Mouse (Mus musculus): Measurements from ENCODE around the gene Ube2d1. TPM values are rescaled to one million over a fixed set of nuclear protein-coding genes. Genes with fewer than 3 reads are reported as not detected.

The Ube2d1 gene
- total RNA-seq, 2 experiments from 2014 or later = 70.3 to 79.7 TPM

DNA sequence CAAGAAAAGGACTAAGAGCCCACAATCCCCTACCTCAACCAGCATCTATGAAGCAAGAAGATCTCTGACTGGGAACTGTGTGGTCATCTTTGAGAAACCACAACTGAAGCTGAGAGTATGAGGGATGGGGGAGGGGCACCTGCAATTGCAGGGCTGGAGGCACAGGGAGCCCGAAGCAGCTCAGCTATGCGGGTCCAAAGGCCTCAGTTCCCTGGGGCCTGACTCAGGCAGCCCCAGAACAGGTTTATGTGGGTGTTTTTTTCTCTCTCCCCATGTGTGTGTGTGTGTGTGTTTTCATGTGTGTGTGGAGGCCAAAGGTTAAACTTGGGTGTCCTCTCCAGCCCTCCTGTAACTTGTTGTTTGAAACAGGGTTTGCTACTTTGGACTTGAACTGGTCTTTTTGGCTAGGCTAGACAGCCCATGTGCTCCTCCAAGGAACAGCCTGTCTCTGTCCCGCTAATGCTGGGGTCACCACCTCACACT, 6.2 kb upstream of the Ube2d1 start:
- no peak for DNase-seq (ENCODE audit: low spot score in 2 of 2)

DNA sequence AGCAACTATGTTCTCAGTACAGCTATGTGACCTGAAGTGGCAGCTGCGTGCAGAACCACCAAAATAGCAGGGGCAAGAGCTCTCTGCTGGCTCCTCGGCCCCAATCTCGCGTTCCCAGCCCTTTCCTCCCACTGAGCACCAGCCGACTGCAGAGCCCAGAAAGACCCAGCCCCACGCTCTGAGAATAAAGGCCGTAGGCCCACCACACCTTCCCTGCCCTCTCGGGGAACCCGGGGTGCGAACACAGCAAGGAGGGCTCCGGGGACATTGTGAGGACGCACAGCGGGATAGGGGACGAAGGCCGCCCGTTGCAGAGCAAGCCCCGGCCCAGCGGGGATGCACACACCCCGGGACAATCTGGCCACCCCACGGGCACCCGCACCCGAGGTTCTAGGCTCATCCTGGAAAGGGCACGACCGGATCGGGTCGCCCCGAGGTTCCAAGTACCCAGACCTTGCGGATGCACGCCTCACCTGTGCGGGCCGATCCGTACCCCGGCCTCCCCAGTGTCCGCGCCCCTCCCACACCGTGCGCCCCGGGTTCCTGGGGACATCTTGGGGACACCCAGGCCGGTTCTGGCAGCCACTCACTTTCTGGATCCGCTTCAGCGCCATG, 444 bp downstream of the Ube2d1 start:
- no peak for DNase-seq (ENCODE audit: low spot score in 2 of 2)

DNA sequence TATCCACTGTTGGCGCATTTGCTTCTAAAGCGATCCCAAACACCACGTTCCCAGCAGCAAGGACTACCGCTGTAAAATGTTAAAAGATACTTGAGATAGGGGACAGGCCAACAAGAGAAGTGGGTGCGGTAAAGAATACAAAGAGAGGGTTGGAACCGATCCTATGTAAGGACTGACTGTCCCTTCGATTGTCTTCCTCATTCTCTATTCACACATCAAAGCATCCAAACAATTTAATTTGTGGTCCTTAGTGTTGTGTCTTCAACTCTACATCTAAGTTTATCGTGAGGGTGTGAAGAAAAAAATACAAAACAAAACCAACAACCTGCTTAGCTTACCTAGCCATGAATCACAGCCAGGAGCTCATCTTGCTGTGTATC, 941 bp downstream of the Ube2d1 start:
- DNase-seq (ENCODE audit: low spot score in 2 of 2) = no peak

DNA sequence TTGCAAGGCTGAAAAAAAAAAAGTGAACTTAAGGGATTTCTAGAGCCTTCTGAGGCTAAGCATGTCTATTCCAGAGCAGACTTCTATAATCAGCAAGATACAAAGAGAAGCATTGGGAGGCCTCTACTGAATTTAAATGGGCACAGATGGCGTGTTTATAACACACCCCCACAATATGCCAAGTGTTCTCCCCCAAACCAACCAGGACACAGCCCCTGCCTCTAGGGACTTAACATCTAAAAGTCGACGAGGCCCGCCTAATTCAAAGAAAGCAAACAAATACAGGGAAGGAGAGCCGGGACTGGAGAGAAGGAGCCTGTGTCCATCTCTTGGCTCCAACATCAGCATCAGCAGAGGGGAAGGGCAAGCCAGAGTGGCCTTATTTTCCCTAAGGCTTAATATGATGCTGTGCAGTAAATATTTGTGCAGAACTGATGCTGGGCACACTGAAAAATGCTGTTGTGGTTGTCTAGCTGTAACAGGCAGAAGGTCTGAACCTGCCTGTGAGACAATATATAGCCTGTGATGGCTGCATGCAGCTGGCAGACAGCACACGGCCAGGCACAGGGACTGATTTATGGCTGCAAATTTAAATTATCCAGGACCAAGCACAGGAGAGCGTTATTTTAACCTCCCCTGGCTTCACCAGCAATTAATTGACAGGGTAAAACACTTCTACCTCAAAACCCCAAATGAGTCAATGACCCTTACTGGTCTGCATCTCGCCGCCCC, 11.9 kb downstream of the Ube2d1 start:
- peak; percentile 23 to 45 for DNase-seq (ENCODE audit: low spot score in 2 of 2)

DNA sequence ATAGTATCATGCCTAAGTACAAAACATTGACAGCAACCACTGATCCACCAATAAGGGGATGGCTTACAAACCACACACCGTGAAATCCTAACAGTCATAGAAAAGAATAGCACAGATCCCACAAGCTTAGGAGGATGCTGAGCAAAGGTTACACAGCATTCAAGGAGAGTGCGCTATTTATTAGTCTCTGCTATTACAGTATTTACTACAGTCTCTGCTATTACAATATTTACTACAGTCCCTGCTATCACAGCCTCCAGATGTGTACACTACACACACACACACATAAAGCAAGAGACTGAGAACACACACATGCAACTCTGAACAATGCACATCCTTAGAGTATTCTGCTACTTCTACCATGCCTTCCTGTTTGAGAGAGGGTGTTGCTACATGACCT, 17.1 kb downstream of the Ube2d1 start:
- no peak for DNase-seq (ENCODE audit: low spot score in 2 of 2)

DNA sequence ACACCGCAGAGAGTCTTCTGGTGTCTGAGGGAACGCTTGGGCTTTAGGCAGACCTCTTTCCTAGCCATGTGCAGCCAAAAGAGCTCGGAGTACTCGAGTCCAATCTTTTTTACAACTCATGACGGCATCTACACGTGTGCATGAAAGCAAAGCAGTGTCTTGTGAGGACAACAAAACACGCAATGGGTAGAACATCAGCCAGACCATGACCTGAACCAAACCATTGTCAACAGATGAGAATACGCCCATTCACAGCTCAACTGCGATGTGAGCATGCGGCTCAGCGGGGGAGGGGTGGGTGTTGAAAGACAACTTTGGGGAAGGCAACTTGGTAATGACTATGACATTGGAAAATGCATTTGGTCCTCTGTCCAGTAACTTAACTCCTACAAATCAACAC, 17.6 kb downstream of the Ube2d1 start:
- no peak for DNase-seq (ENCODE audit: low spot score in 2 of 2)

DNA sequence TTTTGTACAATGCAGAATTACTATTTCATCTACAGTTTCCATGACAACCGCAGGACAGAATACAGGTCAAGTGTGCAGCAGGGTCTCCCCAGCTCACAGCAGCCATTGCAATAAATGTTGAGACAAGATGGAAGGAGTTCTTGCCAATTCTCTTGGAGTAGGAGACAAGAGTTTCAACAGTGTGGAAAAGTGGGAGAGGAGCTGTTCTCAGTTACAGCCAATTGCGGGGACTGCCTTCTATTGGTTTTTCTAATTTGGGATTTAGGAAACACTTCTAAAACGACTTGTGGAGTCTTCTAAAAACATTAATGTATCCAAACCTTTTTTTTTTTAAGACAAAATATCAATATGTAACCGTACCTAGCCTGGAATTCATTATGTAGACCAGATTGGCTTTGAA, 20.0 kb downstream of the Ube2d1 start:
- no peak for DNase-seq (ENCODE audit: low spot score in 2 of 2)

DNA sequence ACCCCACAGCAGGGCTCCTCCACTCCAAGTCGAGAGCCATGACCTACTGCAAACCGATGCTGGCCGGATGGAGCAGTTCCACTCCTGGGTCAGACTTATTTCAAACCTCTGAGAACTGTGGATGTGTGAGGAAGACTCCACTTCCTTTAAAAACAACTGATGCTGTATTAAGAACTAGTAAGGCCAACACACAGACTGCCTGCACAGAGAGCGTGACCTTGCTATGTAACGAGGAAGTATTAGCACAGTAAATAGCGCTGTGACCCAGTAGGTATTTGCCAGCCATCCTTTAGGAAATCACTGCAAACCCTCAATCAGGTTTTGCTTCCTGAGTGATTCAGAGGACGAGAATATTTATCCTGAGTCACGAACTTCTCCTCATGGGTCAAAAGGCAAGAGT, 23.4 kb downstream of the Ube2d1 start:
- DNase-seq (ENCODE audit: low spot score in 2 of 2) = no peak

DNA sequence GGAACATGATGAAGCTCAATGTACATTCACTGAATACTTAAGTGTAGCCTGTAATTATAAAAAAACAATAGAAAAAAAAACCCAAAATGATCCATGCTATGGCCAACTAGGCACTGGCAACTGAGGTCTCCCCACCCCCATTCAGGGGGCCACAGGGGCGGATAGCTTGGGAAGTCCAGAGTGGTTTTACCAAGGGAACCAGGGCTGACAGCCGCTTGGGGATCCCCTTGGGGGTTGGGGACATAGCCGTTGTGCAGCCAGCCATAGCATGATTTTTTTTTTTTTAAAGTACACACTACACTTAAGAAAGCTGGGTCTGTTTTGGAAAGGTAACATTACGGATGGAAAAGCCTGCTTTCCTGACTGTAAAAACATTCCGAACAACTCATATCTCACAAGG, 26.1 kb downstream of the Ube2d1 start:
- DNase-seq (ENCODE audit: low spot score in 2 of 2) = no peak

DNA sequence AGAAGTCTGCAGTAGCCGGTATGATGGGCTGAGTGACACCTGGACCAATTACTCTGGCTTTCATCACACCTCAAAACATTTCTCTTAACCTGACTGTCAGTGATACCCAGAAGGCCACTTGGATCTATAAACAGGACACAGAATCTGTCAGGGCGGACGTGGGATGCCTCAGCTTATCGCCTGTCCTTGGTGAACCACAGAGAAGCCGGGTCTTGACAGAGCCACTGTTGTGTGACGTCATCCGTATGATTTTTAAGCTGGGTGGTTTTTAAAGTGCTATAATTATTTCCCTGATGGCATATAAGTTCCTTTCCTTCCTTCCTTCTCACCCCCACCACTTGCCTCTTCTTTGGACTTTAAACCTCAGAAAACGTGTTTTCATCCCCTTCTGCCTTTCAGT, 26.5 kb downstream of the Ube2d1 start:
- no peak for DNase-seq (ENCODE audit: low spot score in 2 of 2)

DNA sequence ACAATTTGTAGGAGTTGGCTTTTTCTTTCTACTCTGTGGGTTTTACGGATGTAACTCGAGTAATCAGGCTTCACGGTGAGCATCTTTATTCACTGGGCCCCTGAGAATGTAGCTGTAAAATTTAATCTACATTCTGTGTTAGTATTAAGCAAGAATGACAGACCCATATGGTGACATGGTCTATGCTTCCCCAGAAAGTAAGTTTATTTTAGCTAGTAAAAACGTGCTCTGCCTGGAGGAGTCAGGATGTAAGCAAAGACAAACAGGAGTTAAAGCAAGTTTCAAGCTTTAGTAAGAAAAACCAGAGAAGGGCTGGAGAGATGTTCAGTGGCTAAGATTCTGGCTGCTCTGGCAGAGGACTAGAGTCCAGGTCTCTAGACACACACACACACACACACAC, 31.9 kb downstream of the Ube2d1 start:
- no peak for DNase-seq (ENCODE audit: low spot score in 2 of 2)

DNA sequence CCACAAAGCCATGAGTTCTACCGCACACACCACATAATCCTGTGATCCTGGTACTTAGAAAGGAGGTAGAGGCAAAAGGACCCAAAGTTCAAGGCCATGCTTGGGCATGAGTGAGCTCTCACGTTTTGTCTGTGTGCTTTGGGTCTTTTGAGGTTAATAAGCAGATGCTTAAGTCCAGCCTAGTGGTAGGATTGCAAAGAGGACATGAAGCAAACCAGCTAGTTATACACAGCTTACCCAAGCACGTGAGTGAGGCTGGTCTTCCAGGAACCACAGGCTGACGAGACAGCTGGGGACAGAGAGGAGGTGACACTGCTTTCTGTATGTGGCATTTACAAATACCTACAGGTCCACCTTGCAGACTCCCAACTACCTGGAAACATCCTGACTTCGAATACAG, 32.6 kb downstream of the Ube2d1 start:
- no peak for DNase-seq (ENCODE audit: low spot score in 2 of 2)

DNA sequence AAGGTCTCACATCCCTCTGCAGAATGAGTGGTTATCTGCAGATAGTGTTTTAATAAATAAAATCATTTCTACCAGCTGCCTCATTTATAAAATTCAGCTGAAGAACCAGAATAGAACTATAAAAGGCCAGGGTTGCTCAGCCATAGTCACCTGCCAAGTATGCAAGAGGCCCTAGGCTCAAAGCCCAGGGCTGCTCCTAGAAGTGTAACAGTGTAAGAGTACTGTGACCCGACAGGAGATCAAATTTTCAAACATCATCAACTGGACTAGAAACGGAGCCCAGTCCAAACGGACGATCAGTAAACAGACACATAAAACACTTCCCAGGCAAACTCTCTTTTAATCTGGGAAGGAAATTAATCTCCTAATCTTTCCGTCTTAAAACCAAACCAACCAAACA, 33.2 kb downstream of the Ube2d1 start:
- DNase-seq (ENCODE audit: low spot score in 2 of 2) = no peak

DNA sequence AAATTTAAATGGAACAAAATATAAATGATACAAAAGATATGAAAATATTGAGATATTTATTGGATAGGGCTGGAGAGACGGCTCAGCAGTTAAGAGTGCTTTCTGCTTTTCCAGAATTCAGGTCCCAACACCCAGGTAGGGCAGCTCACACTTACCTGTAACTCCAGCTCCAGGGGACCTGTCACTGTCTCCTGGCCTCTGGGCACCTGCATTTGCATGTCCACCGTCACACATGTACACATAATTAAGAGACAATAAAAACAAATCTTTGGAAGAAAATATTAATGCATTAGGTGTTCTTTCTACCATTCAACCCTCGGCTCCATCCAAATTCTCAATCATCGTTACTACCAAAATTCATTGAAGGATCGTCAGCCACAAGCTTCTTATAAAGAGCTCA, 33.8 kb downstream of the Ube2d1 start:
- no peak for DNase-seq (ENCODE audit: low spot score in 2 of 2)

DNA sequence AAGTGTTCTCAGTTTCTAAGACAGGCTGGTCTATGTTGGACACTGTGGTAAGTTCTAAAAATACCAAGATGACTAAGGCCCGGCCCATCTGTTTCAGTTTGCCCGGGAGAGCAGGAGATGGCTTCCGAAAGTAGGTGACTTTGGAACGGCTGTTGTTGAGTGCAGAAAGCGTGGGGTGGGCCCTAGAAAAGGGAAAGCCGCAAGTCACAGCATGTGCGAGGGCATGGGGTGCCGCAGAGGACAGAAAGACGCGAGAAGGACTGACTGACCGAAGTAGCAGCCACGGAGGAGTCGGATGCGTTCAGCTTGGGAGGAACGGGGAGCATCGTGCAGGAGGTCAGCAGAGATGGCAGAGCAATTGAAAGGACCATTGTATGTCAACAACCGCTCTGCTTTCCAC, 34.6 kb downstream of the Ube2d1 start:
- peak in 1 of 2 experiments; percentile 36 for DNase-seq (ENCODE audit: low spot score in 2 of 2)

DNA sequence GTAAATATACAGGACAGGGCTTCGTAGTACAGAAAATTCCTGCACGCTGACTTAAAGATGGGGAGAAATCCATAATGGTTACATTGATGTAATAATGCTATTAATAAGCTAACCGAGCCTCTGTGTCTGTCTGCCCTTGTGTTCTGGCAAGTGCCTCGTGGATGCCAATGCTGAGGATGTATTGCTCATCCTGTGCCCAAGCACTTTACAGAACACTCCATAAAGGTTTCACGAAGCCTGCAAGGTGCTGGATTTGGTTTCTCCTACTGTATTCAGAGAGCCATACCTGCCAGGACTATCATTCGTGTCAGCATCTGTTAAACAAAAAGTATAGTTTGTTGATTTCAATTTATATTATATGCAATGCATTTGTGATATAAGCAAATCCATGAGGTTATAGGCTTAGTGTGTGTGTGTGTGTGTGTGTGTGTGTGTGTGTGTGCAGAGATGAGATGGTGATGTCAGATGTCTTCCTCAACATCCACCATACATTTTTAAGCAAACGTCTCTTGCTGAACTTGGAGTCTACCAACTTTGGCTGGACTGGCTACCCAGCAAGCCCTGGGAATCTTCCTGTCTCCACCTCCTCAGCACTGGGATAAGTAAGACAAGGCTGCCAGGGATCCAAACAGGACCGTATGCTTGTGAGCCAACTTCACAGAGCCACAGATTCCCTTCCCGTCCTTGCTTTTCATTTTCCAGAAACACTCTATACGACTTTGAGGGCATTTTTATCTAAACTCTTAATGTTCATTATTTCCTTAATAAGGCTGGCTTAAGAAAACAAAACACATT, 35.8 kb downstream of the Ube2d1 start:
- no peak for DNase-seq (ENCODE audit: low spot score in 2 of 2)

DNA sequence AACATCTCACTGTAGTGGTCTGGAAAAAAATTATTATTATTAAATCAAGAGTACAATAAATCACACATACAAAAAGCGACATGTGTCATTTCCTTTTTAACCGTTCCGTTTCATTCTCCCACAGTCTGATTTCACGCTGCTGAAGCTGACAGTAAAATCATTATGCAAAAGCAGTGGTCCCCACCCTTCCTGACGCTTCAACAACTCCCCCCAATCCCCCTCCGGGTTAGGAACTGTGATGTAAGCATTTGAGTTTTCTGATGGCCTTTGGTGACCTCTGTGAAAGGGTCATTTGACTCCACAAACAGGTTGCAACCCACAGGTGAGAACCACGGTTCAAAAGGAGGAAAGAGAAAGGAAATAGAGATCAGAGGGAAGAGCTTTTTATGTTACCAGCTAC, 38.1 kb downstream of the Ube2d1 start:
- no peak for DNase-seq (ENCODE audit: low spot score in 2 of 2)

DNA sequence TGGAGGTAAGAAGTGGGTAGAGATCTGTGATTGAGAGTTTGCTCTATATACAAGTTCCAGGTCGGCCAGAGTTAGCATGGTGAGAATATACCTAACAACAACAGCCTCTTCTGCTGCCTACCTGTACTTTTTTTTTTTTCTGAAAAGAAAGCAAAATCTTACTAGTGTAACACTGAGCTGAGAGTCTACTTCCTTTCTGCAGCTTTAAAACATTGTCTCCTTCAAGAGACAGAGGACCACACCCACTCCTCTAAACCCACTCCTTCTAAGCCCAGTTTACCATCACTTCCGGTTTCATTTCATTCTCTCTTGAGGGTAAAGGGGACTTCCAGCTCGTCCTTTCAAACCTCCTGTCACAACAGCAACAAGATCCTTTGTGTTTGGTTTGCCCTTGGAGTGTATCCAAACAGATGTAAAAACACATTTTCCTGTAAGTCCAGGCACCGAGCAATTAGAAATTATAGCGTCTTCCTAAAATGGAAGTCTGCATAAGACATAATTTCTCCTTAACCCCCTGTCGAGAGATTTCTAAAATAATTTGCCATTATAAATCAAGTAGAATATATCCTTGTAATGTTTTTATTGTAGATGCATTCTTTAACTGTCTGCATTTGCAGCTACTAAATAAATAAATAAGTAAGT, 45.5 kb downstream of the Ube2d1 start:
- DNase-seq (ENCODE audit: low spot score in 2 of 2) = no peak

DNA sequence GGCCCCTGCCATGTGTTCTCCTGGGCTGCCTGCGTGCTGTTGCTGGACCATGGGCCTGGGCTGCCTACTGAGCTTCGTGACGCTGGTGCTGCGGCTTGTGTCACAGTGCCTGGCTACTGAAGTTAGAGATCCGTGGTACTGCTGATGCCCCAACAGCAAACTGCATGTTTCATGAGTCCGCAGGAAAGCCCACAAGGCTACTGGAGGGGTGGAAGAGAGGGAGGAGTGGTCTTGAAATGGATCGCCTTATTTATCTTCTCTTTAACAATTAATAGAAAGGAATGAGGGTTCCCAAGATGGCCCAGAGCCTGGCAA, 46.9 kb downstream of the Ube2d1 start, which contains the start of gene Tfam:
Gene Tfam (minus strand): TSS at position 41 of the 315 bp plus-strand sequence.
- DNase-seq (ENCODE audit: low spot score in 2 of 2) = no peak

DNA sequence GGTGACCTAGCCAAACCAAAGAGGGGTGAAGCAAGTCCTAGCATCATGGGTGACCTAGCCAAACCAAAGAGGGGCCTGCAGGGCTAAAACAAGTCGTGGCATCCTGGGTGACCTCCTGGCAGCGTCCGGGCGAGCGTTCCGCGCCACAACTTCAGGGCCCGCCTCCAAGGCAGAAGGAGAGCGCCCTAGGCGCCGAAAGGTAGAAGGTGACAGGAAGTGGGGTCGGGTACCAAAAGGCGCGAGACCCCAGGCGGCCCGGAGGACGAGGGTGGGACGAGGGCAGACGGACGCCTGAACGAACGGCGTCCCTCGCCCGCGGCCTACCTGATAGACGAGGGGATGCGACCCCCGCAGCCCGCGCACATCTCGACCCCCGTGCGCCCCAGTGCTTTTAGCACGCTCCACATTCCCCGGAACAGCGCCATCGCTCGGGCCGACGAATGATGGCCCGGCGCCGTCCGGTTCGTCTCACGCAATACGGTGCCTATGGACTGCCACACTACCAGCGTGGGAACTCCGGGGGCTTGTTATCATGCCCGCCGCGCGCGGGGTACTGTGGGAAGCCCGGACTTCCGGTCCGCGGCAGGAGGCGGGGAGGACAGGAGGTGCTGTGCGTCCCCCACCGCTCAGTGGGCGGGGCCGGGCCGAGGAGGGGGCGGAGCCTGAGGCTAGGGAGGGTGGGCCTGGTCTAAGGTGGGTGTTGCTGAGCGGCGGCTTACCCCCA, 47.4 kb downstream of the Ube2d1 start:
- DNase-seq (ENCODE audit: low spot score in 2 of 2) = peak; percentile 94 to 97

DNA sequence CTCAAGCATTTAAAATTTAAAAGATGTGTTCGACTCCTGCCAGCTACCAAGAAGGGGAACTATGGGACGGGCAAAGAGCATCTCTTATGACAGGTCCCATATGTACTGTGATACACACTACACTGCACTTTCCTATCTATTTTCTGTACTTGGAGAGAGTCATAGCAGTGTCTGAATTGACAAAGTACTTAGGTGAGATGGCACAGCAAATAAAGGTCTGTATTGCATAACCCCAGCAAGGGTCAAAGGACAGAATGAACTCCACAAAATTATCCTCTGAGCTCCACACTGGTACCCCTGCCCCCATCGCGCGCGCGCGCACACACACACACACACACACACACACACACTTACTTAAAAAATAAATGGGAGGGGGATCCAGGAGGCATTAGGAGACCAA, 51.0 kb downstream of the Ube2d1 start:
- DNase-seq (ENCODE audit: low spot score in 2 of 2) = no peak

Data from layer of hippocampus, postnatal 10 days (tissue).